13 mouse cellular contexts compared by ENCODE assay signal in the genomic region with DNA sequence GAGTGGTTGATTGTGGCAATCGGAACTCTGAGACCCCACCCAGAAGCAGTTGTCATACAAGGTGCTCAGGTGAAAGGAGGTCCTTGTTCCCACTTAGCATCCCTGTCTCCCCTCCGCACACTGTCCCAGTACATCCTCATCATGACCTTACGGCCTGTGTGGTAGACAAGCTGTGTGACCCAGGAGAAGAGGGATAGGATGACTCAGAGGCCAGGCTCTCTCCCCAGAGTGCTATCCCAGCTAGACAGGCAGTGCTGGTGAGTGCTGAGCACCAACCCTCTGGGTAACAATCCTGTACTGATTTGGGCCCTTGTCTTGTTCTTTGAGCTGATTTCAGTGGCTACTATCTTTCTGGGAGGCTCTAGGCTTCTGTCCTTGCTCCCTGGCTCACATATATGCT.
DNase-seq lines count a peak whose midpoint lies in the region; ATAC-seq and TF ChIP-seq lines count a peak whose summit lies in the region.
"Had no signal": no experiment of that assay in that cellular context is flagged by ENCODE, and none has a peak within 500 bp of the region (broad histone marks: within the 10 kb centered on the region; RNA-seq: fewer than 3 reads in every experiment).

No protein-coding gene starts in this region.

- no peak overlapping the region for H3K4me3 ChIP-seq in gastrocnemius, adult 2 months
- H3K4me3 ChIP-seq in heart, embryonic 10.5 days: no peak overlapping the region
- H3K4me3 ChIP-seq in hindbrain, embryonic 10.5 days: no peak overlapping the region
- H3K4me3 ChIP-seq in hindbrain, embryonic 12.5 days: no peak overlapping the region
- H3K4me3 ChIP-seq in brown adipose tissue, adult 24 weeks (ENCODE audit: insufficient read depth, low read depth, low read length): no peak overlapping the region
- H3K4me3 ChIP-seq: embryonic facial prominence, embryonic 13.5 days; forebrain, embryonic 12.5 days; intestine, embryonic 15.5 days had no signal

- peaks cover 55% of the 10 kb centered on the region for H3K4me1 ChIP-seq in heart, embryonic 10.5 days
- H3K4me1 ChIP-seq in hindbrain, embryonic 10.5 days (replicated peaks): peaks cover 32% of the 10 kb centered on the region
- peaks cover 11% of the 10 kb centered on the region; the same call in 1 of the 2 replicates for H3K4me1 ChIP-seq in hindbrain, embryonic 12.5 days
- H3K4me1 ChIP-seq in brown adipose tissue, adult 24 weeks (ENCODE audit: control insufficient read depth, insufficient read depth, insufficient read length, low read length): 0 out of 2 replicates have a peak, but pooled peaks cover 2% of the 10 kb centered on the region
- H3K4me1 ChIP-seq: forebrain, embryonic 12.5 days had no signal

- peak overlapping the region; percentile 84 for H3K27ac ChIP-seq in gastrocnemius, adult 2 months
- peak overlapping the region; percentile 52 for H3K27ac ChIP-seq in heart, embryonic 10.5 days
- H3K27ac ChIP-seq in hindbrain, embryonic 10.5 days: 0 out of 2 replicates have a peak overlapping the region, but pooled peaks have one; percentile 6
- H3K27ac ChIP-seq in hindbrain, embryonic 12.5 days: no peak overlapping the region
- H3K27ac ChIP-seq in brown adipose tissue, adult 24 weeks (replicated peaks; ENCODE audit: low read depth, low read length): peak overlapping the region; percentile 35; the same call in 1 of the 2 replicates
- H3K27ac ChIP-seq: embryonic facial prominence, embryonic 13.5 days; forebrain, embryonic 12.5 days; hindbrain, embryonic 14.5 days; intestine, embryonic 15.5 days had no signal

- TF ChIP-seq CTCF in gastrocnemius, adult 2 months (IDR thresholded peaks at IDR 0.05): no peak

- WGBS in heart, embryonic 10.5 days: 87% methylated on average over 3 of the region's 3 CpGs
- WGBS in hindbrain, embryonic 10.5 days: 86% methylated on average over 3 of the region's 3 CpGs
- WGBS in hindbrain, embryonic 12.5 days: 89% methylated on average over 3 of the region's 3 CpGs

- no peaks in the 10 kb centered on the region for H3K36me3 ChIP-seq in heart, embryonic 10.5 days
- H3K36me3 ChIP-seq in hindbrain, embryonic 10.5 days: 0 out of 2 replicates have a peak, but pooled peaks cover 9% of the 10 kb centered on the region
- H3K36me3 ChIP-seq in hindbrain, embryonic 12.5 days: peaks cover 16% of the 10 kb centered on the region
- H3K36me3 ChIP-seq: forebrain, embryonic 12.5 days; intestine, embryonic 15.5 days had no signal

- H3K27me3 ChIP-seq in heart, embryonic 10.5 days (ENCODE audit: insufficient read depth, poor library complexity, severe bottlenecking): no peaks in the 10 kb centered on the region
- no peaks in the 10 kb centered on the region for H3K27me3 ChIP-seq in hindbrain, embryonic 10.5 days (ENCODE audit: insufficient read depth, poor library complexity, severe bottlenecking)
- no peaks in the 10 kb centered on the region for H3K27me3 ChIP-seq in hindbrain, embryonic 12.5 days
- H3K27me3 ChIP-seq: embryonic facial prominence, embryonic 13.5 days; forebrain, embryonic 12.5 days; intestine, embryonic 15.5 days had no signal

- intact Hi-C loops in gastrocnemius, adult 2 months (cut with DNase I): loop anchor here (1.0 kb wide), 1 partner anchor 180 kb away; no protein-coding TSS in a partner anchor
- intact Hi-C loops in heart, postnatal 14 days (cut with DNase I): loop anchor here (1.0 to 2.0 kb wide), 2 partner anchors 78 to 179 kb away; no protein-coding TSS in a partner anchor

- H3K9ac ChIP-seq in hindbrain, embryonic 12.5 days: no peak overlapping the region
- H3K9ac ChIP-seq: embryonic facial prominence, embryonic 13.5 days; forebrain, embryonic 12.5 days; hindbrain, embryonic 14.5 days; intestine, embryonic 15.5 days had no signal

- no peak overlapping the region for H3K4me2 ChIP-seq in hindbrain, embryonic 12.5 days (replicated peaks)
- H3K4me2 ChIP-seq: embryonic facial prominence, embryonic 13.5 days; forebrain, embryonic 12.5 days; hindbrain, embryonic 14.5 days; intestine, embryonic 15.5 days had no signal

- DNase-seq in gastrocnemius, adult 2 months: peak; percentile 43
- DNase-seq in gastrocnemius, postnatal 25 days: no peak
- no peak for DNase-seq in heart, embryonic 10.5 days (ENCODE audit: low spot score)
- DNase-seq in heart, postnatal 14 days: no peak
- DNase-seq in hindbrain, embryonic 10.5 days (ENCODE audit: low spot score): no peak

- no peak for ATAC-seq in hindbrain, embryonic 12.5 days (ENCODE audit: low FRiP score)
- no peak for ATAC-seq in activated CD4-positive, CD25-positive, alpha-beta regulatory T cell, adult 4 months
- ATAC-seq: forebrain, embryonic 16.5 days had no signal

- H3K9me3 ChIP-seq in heart, embryonic 10.5 days: no peaks in the 10 kb centered on the region
- H3K9me3 ChIP-seq in hindbrain, embryonic 10.5 days: no peaks in the 10 kb centered on the region
- no peaks in the 10 kb centered on the region for H3K9me3 ChIP-seq in hindbrain, embryonic 12.5 days (replicated peaks)
- H3K9me3 ChIP-seq: embryonic facial prominence, embryonic 13.5 days; forebrain, embryonic 12.5 days; intestine, embryonic 15.5 days had no signal
